Mouse (Mus musculus): ENCODE measurements around the gene Aff4.
"Not testable (repeated sequence)": the region's sequence is repeated elsewhere in the genome, so short reads cannot be mapped to it uniquely, and the experiment has no call there.

The Aff4 gene

DNA sequence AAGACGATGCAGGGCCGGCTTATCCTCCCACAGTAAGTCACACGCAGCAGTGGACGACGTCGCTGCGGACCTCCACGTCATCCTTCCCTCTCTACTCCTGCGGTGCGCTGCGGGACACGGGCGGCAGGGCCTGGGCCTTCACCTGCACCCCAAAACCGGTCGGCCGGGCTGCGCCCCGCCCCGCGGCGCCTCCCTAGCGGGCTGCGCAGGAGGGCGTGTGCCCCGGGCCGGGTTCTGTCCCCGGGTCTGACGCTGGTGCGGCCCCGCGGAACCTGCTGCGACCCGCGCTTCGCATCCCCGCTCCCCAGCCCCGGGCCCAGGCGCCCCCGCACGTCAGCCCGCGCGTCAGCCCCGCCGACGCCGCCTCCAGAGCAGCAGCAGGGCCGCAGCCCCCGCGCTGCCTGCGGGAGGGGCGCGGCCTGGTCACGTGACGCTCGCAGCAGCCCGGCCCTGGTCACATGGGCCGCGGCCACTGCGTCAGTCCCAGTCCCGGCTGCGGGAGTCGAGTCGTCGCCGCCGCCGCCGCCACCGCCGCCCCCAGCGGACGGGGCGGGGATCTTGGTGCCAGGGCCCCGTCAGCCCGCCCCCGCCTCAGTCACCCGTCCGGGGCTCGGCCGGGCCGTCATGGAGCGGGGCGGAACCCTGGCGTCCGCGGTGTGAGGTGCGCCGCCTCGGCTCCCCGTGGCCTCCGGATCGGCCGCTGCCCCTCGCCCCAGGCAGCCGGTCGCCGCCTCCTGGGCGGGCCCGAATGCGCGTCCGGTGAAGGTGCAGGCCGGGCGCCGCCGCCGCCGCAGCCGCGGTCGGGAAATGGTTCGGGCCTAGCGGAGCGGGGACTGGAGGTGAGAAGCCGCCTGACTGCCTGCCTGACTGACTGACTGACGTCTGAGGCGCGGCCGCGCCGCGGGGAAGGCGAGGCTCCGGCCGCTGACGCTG, at the start of gene Aff4:
TSS of gene Aff4 (plus strand) at position 543 of the 933 bp plus-strand sequence.
- DNase-seq (ENCODE audit: low read depth): peak; percentile 67

DNA sequence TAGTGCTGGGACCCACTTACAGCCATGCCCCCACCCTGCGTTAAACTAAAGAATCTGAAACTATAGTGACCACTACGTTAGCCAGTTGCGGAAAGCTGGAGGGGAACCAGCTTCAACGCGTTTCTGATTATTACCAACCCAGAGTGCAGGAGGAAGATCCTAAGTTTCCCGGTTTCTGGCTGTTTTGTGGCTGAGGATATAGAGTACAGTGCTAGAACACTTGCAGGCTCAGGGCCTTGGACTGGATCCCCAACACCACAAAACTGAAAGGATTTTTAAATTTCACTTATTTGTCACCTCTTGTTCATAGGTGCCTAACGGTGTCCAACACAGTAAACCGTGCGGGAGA, 49.5 kb upstream of the Aff4 start:
- DNase-seq (ENCODE audit: low read depth): no peak

DNA sequence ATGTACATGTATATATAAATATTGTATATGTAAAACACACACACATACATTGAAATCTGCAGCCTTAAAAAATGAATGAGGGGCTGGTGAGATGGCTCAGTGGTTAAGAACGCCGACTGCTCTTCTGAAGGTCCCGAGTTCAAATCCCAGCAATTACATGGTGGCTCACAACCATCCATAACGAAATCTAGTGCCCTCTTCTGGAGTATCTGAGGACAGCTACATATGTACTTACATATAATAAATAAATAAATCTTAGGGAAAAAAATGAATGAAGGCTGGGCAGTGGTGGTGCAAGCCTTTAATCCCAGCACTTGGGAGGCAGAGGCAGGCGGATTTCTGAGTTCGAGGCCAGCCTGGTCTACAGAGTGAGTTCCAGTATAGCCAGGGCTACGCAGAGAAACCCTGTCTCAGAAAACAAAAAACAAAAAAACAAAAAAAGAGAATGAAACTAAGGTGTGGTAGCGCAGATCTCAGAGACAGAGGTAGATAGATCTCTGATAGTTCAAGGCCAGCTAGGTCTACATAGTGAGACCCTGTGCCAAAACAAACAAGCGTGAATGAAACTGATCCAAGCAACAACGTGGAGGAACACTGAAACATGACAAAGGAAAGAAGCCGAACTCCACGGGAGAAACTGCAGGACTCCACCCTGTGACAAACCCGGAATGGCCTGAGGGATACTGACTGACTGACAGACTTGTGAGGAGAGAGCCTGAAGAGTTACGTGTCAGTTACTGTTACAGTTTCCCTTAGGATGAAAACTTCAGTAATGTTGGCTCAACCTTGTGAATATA, 46.4 kb upstream of the Aff4 start:
- DNase-seq (ENCODE audit: low read depth): no peak

DNA sequence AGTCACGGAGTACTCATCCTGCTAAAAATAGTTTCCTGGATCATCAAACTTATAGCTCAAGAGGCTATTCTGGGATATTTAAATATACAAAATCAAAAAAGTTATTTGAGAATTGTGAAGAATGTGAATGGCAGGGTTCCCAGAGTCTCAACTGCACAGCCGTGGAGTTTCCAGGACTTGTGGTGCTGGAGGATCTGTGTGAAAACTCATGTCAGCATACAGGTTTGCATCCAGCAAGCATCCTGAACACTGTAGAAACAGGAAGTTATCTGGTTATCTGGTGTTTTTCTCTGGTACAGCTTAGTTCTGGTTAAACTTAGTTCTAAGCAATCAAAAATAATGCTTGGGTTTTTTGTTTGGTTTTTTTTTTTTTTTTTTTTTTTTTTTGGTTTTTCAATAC, 43.7 kb upstream of the Aff4 start:
- DNase-seq (ENCODE audit: low read depth): no peak

DNA sequence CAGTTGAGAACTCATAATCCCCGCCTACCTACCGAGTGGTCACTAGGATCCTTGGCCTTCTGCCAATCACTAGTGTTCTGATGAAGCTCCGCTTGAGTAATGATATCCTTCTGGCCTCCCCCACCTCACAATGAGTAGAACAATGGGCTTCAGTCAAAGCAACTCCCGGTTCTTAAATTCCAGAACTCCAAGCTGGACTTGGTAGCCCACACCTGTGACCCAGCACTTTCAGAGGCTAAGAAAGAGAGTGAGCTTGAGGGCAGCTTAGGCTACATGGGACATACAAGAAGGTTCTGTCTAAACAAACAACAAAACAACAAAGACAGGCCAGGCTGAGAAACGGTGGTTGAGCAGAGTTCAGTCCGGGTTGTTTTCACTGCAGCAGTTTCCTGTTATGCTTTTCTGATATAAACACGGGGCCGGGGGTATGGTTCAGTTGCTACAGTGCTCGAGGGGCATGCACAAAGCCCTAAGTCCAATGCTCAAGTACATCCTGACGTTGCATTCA, 43.0 kb upstream of the Aff4 start:
- DNase-seq (ENCODE audit: low read depth): no peak

DNA sequence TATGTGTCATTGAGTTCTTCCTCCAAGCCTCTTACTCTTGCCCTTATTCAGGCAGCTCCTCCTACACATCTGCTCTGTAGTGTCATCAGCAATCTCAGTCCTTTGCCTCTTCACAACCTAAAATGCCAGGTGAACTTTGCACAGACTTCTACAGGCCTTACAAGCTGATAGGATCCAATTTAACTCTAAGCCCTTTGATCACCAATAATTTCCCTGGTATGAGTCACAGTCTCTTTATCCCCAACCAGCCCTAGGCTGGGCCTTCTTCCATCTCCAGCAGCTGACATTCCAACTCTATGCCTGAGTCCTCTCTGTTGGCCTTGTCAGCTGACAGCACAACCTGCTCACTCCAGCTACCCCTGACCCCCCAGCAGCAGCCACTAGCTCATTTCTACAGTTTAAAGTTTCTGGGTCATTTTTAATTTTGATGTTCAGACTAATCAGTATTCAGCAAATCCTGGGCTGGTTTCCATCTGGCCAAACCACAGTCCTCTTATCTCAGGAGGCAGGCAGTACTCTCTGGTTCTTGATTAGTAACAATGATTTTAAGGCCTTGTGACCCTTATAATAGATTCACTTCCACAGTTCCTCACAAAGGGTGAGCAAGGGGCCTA, 42.3 kb upstream of the Aff4 start:
- no peak for DNase-seq (ENCODE audit: low read depth)

DNA sequence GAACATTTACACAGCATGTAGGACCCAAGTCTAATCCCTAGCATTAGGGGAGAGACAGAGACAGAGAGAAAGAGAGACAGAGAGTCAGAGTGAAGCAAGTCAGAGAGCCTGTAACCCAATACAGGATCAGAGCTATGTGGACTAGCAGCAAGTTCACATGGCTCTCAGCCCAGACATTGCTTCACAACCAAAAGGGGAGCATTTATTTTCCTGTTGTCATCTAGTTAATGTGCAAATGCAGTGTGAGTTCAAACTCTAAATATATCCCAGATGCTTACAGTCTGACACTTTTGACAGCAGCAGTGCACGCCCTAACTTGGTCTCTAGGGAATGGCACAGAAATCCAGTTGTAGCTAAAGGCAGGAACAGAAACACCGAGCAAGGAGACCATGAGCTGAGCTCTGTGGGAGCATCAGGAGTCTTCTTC, 41.7 kb upstream of the Aff4 start:
- DNase-seq (ENCODE audit: low read depth): no peak

DNA sequence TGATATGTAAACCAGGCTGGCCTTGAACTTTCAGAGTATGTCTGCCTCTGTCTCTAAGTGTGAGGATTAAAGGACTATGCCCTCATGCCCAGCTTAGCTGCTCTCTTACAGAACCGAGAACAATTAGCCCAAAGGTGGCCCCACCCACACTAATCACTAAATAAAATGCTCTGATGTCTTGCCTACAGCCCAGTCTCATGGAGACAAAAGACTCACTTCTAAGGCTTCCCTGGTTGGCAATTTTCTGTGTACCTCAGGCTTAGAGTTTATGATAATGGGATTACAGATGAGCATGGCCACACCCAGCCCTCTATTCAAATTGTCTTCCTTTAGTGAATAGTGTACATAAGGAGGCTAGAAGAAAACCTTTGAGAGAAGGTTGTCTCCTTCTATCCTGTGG, 39.2 kb upstream of the Aff4 start:
- no peak for DNase-seq (ENCODE audit: low read depth)

DNA sequence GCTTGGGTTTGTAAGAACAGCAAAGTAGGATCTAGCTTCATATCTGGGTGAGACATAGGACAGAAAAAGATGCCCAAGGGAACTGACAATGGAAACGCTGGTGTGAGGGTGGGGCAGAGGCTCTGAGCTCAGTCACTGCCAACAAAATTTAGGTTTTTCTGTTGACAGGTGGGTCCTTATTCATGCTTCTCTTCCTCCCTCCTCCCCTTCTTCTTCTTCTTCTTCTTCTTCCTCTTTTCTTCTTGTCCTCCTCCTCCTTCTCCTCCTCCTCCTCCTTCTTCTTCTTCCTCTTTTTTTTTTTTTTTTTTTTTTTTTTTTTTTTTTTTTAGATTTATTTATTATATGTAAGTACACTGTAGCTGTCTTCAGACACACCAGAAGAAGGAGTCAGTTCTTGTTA, 37.8 kb upstream of the Aff4 start:
- DNase-seq (ENCODE audit: low read depth): not testable (repeated sequence)

DNA sequence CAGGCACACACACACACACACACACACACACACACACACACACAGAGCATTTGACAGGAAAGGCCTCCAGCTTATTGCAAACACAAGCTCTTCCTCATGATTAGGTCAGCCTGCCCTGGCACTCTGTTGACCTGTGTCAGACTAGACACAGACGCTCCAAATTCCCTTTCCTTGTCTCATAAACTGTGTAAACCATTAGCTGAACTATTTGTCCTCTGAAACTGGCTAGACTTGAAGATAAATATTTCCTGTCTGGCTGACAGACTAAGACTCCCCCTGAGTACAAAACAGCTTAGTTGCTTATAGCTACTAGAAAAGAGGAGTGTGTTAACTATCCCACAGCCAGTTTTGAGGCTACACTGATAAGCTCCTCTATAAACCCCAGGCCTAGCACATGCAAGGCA, 35.9 kb upstream of the Aff4 start:
- no peak for DNase-seq (ENCODE audit: low read depth)

DNA sequence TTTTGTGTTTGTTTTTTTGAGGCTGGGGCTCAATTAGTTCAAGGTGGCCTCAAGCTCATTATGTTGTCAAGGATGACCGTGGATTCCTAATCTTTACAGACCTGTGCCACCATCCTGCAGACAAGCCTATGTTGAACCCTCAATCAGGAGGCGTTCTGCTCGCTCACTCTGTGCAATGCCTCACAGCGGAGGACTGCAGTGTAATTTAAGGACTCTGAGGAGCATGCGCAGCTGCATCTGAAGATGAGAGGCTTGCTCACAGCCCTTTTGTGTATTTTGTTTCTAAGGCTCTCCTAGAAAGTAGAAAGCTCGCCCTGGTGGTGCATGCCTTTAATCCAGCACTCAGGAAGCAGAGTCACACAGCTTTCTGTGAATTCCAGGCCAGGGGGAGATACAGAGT, 33.6 kb upstream of the Aff4 start:
- no peak for DNase-seq (ENCODE audit: low read depth)

DNA sequence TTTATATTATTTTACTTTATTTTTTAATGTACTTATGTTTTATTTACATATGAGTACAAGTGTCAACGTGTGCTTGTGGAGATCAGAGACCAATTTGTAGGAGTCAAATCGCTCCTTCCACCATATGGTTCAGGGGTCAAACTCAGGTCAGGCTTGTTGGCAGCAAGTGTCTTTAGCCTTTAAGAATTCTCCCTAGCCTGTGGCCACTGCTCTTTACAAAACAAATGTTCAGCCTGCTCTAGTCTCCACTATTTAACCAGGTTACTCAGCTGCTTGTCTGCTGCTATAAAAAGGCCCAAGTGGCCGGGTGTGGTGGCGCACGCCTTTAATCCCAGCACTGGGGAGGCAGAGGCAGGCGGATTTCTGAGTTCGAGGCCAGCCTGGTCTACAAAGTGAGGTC, 32.6 kb upstream of the Aff4 start:
- no peak for DNase-seq (ENCODE audit: low read depth)

DNA sequence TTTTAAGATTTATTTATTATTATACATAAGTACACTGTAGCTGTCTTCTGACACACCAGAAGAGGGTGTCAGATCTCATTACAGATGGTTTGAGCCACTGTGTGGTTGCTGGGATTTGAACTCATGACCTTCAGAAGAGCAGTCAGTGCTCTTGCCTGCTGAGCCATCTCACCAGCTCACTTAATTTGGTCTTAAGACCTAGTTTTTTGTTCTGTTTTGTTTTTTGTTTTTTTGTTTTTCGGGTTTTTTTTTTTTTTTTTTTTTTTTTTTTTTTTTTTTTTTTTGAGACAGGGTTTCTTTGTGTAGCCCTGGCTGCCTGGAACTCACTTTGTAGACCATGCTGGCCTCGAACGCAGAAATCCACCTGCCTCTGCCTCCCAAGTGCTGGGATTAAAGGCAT, 32.1 kb upstream of the Aff4 start:
- not testable (repeated sequence) for DNase-seq (ENCODE audit: low read depth)

DNA sequence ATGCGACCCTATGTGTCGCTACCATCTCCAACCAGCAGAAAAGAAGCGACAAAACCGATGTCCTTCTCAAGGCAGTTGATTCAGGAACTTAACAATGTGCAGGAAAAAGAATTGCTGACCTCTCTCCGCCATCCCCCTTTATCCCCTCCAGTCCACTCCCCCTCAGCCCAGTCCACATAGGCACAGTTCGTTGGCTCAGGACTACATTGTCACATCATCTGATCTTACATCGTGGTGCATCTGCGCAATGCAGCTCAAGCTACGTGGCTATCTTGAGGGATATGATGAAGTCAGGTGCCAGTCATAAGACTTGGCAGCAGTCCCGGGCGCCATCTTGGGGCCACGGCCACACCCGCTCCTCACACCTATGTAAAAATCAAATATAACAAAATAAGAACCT, 30.8 kb upstream of the Aff4 start:
- not testable (repeated sequence) for DNase-seq (ENCODE audit: low read depth)

DNA sequence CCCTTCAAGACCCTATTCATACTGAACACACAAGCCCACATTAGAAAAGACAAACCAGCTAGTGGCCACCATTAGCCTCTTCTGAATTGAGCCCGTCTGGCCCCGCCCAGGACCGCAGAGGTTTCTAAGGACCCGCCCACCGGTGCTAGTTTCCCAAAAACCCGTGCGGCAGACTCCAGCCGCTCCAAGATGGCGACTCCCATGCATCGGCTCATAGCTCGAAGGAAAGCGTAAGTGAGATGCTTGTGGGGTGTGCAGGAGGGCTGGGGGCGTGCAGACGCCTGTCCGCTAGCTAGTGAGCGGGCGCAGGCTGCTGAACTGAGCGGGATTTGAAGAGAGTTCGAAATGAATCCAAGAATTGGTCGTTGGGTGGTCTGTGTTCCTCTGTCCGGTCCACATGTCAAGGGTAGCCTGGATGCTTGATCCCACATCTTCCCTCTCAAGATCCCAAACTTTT, 26.1 kb upstream of the Aff4 start, which contains the start of gene Zcchc10:
TSS of gene Zcchc10 (plus strand) at position 168 of the 457 bp plus-strand sequence.
- peak; percentile 83 for DNase-seq (ENCODE audit: low read depth)

DNA sequence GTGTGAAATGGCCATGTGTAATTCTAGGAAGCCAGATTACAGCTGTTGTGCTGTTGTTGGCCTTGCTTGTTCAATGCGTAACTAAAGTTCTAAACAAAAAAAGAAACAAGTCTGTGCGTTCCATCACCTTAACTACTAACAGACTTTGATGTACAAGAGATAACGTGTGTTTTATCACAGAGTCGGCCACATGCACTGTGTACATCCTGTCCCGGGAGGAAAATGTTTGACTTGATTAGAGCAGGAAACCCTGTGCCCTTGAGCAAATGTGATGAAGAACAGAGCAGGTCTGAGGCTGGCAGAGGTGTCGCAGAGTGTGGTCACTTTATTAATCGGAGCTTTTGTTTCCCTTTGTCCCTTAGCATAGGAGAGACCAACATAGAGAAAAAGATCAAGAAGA, 20.3 kb upstream of the Aff4 start:
- no peak for DNase-seq (ENCODE audit: low read depth)

DNA sequence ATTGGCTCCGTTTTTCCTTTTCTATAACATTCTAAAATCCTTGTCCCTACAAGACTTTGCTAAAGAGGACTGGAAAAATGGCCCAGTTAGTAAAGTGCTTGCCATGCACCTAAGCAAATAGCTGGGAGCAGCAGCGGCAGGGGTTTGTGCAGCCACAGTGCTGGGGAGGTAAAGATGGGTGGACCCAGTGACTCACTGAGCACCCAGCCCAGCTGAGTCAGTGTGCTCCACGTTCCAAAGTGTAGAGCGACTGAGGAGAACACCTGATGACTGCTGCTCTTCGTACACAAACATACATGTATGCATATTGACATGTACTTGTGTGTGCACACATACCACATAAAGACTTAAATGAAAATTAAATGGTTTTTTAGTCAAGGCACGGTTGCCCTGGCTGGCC, 19.5 kb upstream of the Aff4 start:
- no peak for DNase-seq (ENCODE audit: low read depth)

DNA sequence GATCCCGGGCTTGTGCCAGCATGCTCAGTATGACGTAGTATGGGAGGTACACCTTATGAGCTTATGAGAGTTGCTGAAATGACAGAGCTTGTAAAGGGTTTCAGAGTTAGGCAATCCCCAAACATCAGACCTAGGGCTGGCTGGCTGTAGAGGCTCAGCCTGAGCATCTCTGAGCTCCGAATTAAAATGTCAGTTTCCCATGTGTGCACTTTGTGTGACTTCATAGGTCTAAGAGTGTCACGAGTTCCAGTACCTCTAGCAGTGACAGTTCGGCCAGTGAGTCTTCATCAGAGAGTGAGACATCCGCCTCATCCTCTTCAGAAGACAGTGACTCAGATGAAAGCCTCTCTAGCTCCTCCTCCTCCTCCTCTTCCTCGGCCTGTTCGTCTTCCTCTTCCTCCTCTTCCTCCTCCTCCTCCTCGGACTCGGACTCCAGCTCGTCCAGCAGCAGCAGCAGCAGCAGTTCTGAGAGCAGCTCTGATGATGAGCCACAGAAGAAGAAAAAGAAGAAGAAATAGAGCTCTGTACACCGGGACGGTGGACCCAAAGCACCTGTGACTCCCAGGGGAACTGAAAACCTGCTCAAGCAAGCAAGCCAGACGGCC, 18.5 kb upstream of the Aff4 start:
- no peak for DNase-seq (ENCODE audit: low read depth)

DNA sequence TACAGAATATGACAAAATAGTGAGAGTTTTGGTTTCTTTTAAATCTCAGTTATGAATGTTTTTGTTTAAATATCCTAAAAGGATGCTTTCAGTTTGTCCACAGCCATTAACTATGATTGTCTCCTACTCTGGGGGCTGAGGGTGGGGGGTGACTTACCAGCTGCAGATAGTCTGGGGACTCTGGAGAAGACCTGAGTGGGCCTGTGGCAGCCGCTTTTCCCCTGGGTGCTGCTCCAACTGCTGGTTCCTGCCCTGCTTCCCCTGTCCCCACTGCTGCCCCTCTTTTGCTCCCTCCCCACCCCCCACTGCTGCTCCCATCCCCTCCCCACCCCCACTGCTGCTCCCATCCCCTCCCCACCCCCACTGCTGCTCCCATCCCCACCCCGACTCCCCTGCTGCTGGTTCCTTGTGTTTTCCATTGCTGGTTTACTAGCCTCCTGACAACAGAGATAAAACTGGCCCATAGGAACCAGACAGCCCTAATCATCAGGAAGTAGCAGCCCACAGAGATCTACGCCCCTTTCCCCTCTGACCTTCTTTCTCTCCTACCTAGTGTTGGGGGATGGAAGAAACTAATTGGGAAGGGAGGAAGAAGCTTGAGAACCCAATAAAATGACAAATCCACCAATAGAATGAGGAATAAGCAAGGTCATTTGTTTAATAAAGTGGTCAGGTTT, 15.0 kb upstream of the Aff4 start:
- DNase-seq (ENCODE audit: low read depth): no peak

DNA sequence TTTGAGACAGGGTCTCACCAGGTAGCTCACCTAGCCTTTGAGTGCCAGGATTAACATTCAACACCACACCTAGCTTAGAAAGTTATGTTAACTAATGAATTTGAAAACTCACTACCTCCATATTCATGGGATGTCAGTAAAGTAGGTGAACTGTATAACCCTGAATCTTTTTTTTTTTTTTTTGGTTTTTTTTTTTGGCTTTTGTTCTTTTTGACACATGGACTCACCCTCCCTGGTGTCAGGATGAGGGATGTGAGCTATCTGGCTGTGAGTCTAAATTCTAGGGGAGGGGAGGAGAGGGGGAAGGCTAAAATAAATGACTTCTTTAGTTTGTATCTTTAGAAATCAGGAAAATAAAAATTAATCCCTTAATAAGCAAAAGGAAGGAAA, 14.5 kb upstream of the Aff4 start:
- DNase-seq (ENCODE audit: low read depth): no peak

DNA sequence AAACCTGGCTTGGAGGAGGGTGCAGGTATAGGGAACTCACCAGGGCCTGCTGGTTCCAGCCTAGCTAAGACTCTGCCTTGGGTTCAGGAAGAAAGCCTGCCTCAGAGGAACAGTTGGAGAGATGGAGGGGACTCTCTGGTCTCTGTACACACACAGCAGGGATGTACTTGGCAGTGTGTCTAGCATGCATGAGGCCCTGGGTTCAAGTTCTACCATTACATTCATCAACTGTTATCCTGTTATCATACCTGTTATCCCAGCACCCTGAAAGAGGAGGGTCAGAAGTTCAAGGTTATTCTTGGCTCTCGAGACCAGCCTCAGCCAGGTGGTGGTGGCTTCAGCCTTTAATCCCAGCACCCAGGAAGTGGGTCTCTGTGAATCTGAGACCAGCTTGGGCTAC, 13.7 kb upstream of the Aff4 start:
- no peak for DNase-seq (ENCODE audit: low read depth)

Data from c-Kit-positive CD71-negative TER-119-negative erythroid progenitor cells, embryonic 14.5 days (primary cell).